Mouse (Mus musculus) heart, embryonic 15.5 days (tissue): ENCODE data around the gene Yes1. TPM values are rescaled to one million over a fixed set of nuclear protein-coding genes. Genes with fewer than 3 reads are reported as not detected.
"Not testable (repeated sequence)": the region's sequence is repeated elsewhere in the genome, so short reads cannot be mapped to it uniquely, and the experiment has no call there.

Experiments
- ATAC-seq: fragments of 200-750 bp; cut with Nextera tagmentation; replicated peaks from 2 replicates; pipeline ENCODE4 v1.8.0; 2017; ENCODE audit warnings: low read depth, moderate TSS enrichment; ENCODE audit not compliant: insufficient number of reproducible peaks, insufficient read depth, low FRiP score
- H3K27ac ChIP-seq: fragments of 300-500 bp; sonication (generic); 2 replicates; pipeline ENCODE4 v1.5.1; 2015; ENCODE audit warnings: mild to moderate bottlenecking, inconsistent platforms
- H3K27me3 ChIP-seq: fragments of 300-500 bp; sonication (generic); 2 replicates; pipeline ENCODE4 v1.6.1; 2015; ENCODE audit warnings: inconsistent platforms
- H3K36me3 ChIP-seq: fragments of 300-500 bp; sonication (generic); 2 replicates; pipeline ENCODE4 v1.6.1; 2015; ENCODE audit warnings: mild to moderate bottlenecking, inconsistent platforms
- H3K4me1 ChIP-seq: fragments of 300-500 bp; sonication (generic); replicated peaks from 2 replicates; pipeline ENCODE4 v1.6.1; 2015; ENCODE audit warnings: inconsistent platforms
- H3K4me2 ChIP-seq: fragments of 300-500 bp; sonication (generic); 2 replicates; pipeline ENCODE4 v1.6.1; 2015; ENCODE audit warnings: inconsistent platforms, mild to moderate bottlenecking, moderate library complexity
- H3K4me3 ChIP-seq: fragments of 300-500 bp; sonication (generic); 2 replicates; pipeline ENCODE4 v1.5.1; 2015; ENCODE audit warnings: mild to moderate bottlenecking, inconsistent platforms
- H3K9ac ChIP-seq: fragments of 300-500 bp; sonication (generic); 2 replicates; pipeline ENCODE4 v1.6.1; 2015; ENCODE audit warnings: mild to moderate bottlenecking, inconsistent platforms
- H3K9me3 ChIP-seq: fragments of 300-500 bp; sonication (generic); replicated peaks from 2 replicates; pipeline ENCODE4 v1.6.1; 2016; ENCODE audit warnings: inconsistent platforms
- WGBS: fragments of 180-500 bp; shearing (Covaris S2); methylation state at CpG from one replicate; pipeline ENCODE4 v1.1.7; 2015; ENCODE audit warnings: mixed read lengths; 5-methylcytosine and 5-hydroxymethylcytosine counted together
- polyA plus RNA-seq: library from polyadenylated mRNA; unstranded; fragments of >200 nt; fragmentation: Nextera tagmentation; extraction: Ambion mirVana; gene quantifications from 2 replicates; pipeline ENCODE4 v1.2.1, GENCODE M21; 2015

Yes1 gene
- polyA plus RNA-seq, 1 experiment from 2014 or later: 23.7 TPM

DNA sequence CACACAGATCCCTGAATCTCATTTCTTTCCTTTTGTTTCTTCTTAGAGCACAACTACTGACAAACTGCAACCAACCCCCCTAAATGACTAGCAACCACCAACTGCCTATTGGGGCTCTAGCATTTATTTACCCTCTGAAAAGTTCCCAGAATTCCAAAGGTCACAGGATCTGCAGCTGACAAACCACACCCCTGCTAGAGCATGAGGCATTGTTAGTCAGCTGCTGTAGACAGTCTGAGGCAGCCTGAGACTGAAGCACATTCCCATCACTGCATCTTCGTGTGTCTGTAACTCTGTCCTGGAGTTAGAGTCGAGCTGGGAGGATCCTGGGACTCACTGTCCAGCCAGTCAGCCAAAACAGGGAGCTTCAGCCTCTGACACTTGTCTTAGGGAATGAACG lies 114.4 kb downstream of the Yes1 start:
- not testable (repeated sequence) for H3K4me2 ChIP-seq, H3K36me3 ChIP-seq, H3K27me3 ChIP-seq, H3K27ac ChIP-seq, H3K4me1 ChIP-seq, H3K9ac ChIP-seq, H3K9me3 ChIP-seq, ATAC-seq, H3K4me3 ChIP-seq
- 68% methylated on average over 3 of the region's 3 CpGs for WGBS

DNA sequence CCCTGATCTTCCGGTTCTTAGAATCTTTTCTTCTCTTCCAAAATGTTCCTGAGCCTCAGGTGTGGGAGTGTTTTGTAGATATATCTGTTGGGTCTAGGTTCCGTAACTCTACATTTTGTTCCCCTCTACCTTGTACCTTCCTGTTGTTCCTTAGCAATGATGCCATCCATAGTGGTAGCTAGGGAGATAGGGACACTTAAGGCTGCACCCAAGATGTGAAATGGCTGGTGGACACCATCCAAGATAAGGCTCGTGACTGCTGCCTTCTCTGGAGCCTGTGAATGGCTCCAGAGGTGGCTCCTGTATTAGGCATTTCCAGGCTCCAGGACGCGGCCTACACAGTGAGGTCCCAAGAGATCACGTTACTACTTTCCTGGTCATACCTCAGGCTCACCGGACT lies 117.3 kb downstream of the Yes1 start:
- 73% methylated on average over 7 of the region's 7 CpGs for WGBS
- Histone ChIP-seq H3K9ac (no peak overlapping the region), H3K4me1 (no peaks in the 10 kb centered on the region), H3K36me3 (no peaks in the 10 kb centered on the region), H3K4me2 (no peak overlapping the region), H3K27me3 (no peaks in the 10 kb centered on the region), H3K4me3 (no peak overlapping the region), H3K27ac (no peak overlapping the region), H3K9me3 (no peaks in the 10 kb centered on the region)
- no peak for ATAC-seq

DNA sequence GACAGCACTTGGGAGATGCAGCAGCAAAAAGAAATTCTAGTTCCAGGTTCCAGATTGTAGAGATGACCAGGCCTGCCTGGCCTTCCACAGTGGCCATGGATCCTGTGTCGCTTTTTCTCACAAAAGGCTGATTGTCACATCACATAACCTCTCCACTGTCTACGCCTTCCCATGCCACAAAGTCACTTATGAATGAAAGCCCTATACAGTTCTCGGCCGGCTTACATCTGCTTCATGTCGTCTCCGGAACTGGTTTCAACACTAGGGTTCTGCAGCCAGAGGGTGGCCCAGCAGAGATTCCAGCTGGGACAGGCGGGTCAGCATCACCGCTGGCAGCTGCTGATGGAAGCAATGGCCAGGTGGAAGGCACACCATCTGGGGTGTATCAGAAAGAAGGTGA lies 117.9 kb downstream of the Yes1 start:
- Histone ChIP-seq H3K9ac (no peak overlapping the region), H3K27ac (no peak overlapping the region), H3K4me3 (no peak overlapping the region), H3K36me3 (no peaks in the 10 kb centered on the region), H3K4me1 (no peaks in the 10 kb centered on the region), H3K27me3 (no peaks in the 10 kb centered on the region), H3K4me2 (no peak overlapping the region), H3K9me3 (no peaks in the 10 kb centered on the region)
- 68% methylated on average over 8 of the region's 8 CpGs for WGBS
- ATAC-seq: no peak; the same call in 1 of the 2 replicates

DNA sequence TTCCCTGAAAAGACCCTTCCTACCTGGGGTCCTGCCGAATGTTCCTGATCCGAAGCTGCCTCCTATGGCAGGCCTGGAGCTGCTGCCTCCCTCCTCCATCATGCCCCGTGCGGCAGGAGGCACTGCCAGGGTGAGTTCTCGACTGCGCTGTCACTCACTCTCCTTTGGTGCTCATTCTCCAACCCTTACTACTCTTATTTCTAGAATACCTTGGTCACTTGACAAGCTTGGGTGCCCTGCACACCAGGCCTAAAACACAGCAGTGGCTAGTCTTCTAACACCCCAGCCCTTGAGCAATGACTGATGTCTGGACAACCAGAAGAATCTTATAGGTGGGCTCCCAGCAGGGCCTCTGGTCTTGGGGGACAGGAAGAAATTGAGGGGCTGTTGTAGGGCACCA lies 122.9 kb downstream of the Yes1 start:
- not testable (repeated sequence) for H3K4me2 ChIP-seq, H3K27ac ChIP-seq, ATAC-seq, H3K9me3 ChIP-seq, H3K4me3 ChIP-seq, H3K9ac ChIP-seq, H3K27me3 ChIP-seq, H3K36me3 ChIP-seq, H3K4me1 ChIP-seq
- WGBS: 98% methylated on average over 6 of the region's 6 CpGs

DNA sequence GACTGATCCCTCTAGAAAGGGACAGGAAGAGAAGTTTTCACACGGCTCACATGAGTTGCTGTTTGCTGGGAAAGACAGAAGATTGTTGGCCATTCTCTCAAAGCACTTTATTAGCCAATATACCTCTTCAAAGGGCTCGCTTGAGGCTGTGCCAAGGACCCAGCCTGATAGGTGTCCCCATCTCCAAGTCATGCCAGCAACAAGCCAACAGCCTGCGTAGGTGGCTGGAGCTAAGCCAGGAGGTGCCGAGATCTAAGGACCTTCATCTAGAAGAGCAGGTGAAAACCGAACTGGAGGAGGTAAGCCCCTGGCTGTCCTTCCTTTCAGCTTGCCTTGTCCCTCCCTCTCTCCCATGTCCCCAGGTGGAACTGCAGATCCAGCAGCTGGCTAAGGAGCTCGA lies 124.8 kb downstream of the Yes1 start:
- Histone ChIP-seq H3K4me1 (no peaks in the 10 kb centered on the region), H3K27me3 (no peaks in the 10 kb centered on the region), H3K4me3 (no peak overlapping the region), H3K9ac (no peak overlapping the region), H3K4me2 (no peak overlapping the region), H3K9me3 (no peaks in the 10 kb centered on the region), H3K36me3 (peaks cover 7% of the 10 kb centered on the region; the same call in 1 of the 2 replicates), H3K27ac (no peak overlapping the region)
- WGBS: 85% methylated on average over 6 of the region's 6 CpGs
- ATAC-seq: no peak

Other genes starting within 250 kb of the Yes1 start
- 212 and 253 TPM in 2 replicates for gene Ppp1cb, start 152.3 kb upstream of the Yes1 start, polyA plus RNA-seq
- 38.7 and 49.8 TPM in 2 replicates for gene Pisd, start 174.5 kb downstream of the Yes1 start, polyA plus RNA-seq
- gene Gm20671, start 215.9 kb downstream of the Yes1 start, polyA plus RNA-seq: not detected in 2 replicates
- 8.8 and 9.1 TPM in 2 replicates for gene Prr14l, start 243.1 kb downstream of the Yes1 start, polyA plus RNA-seq